Mouse (Mus musculus): ENCODE results near the gene Ivns1abp. TPM values are rescaled to one million over a fixed set of nuclear protein-coding genes. Genes with fewer than 3 reads are reported as not detected.
A peak's percentile ranks its signal among the peaks of the same experiment; 100 is the strongest.
"Not testable (repeated sequence)": the region's sequence is repeated elsewhere in the genome, so short reads cannot be mapped to it uniquely, and the experiment has no call there.

Gene Ivns1abp
- total RNA-seq, 2 experiments from 2014 or later: 152 to 153 TPM

GRCm38 (mm10) chr1:151338234-151338633 is 6.0 kb upstream of the Ivns1abp start:
- intact Hi-C loops (cut with DNase I): no loop called here
- no peak for DNase-seq (ENCODE audit: extremely low spot score in 1 of 2, low spot score in 2 of 2)

- peak in 1 of 2 experiments; percentile 25 for DNase-seq (ENCODE audit: extremely low spot score in 1 of 2, low spot score in 2 of 2)
- intact Hi-C loops (cut with DNase I): no loop called here
Observed at GRCm38 (mm10) chr1:151338941-151339340, 5.3 kb upstream of the Ivns1abp start.

DNA sequence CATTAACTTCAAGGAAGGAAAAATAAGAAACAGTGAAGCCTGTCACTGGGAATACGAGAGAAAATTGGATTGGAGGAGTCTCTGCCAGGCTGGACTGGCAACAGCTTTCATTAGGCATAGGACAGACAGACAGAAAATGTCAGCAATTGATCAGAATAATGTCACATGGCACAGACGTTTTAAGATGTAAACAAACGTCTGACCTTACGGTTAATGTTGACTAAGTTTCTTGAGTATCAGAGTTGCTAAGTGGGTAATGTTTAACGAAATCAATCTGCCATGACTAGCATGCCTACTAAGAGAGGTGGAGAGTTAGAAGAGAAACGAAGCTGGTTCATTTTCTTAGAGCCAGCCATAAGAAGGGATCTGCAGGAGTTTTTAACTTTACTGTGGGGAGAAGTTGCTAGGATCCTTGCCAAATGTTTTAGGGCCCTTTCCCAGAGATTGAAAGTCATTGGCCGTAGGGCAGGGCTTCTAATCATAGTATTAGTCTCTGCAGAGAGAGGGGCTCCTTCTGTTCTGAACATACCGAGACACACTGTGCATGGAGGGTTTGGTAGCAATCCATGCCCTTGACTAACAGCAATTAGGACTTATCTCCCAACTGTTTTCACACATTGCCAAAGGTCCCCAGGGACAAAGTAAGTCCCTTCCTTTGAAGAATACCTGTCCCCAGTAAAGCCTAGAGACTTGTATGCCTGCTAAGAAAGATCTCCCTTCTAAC is 2.8 kb upstream of the Ivns1abp start:
- DNase-seq (ENCODE audit: extremely low spot score in 1 of 2, low spot score in 2 of 2): no peak
- intact Hi-C loops (cut with DNase I): no loop called here

DNA sequence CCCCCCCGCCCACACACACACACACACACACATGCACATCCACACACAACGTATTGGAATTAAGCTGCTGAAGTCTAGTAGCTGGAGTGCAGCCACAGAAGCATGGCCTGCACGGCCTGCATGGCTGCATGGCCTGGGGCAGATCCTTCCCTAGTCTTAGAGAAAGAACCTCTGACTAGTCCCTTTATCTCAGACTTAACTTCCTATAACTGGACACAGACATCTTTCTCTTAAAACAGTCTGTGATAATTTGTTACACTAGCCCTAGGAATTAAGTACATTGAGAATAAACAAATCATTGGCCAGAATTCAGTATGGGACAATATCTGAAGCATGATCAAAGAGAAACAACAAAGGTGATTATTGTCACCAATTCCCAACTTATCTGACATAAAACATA is 2.0 kb upstream of the Ivns1abp start:
- DNase-seq (ENCODE audit: extremely low spot score in 1 of 2, low spot score in 2 of 2): no peak
- intact Hi-C loops (cut with DNase I): no loop called here

DNA sequence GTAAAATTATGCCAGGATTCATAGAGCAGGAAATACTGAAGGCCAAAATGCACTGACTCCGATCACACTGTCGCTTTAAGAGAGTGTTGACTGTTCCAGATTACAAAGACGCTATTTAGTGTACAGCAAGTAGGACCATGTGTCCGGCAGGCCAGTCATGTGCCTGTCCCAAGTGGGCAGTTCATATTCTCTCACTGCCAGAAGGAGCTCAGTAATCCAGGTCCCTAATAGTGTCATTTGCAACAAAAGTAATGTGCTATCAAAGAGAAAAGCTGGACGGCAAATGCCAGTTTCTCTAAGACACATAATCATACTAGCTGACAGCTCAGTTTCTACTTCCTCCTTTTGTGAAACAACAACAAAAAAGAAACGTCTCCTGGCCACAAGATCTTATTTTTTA is 1.3 kb upstream of the Ivns1abp start:
- DNase-seq (ENCODE audit: extremely low spot score in 1 of 2, low spot score in 2 of 2): no peak
- intact Hi-C loops (cut with DNase I): no loop called here

GRCm38 (mm10) chr1:151343571-151344282 is 550 bp upstream of the Ivns1abp start:
- DNase-seq (ENCODE audit: extremely low spot score in 1 of 2, low spot score in 2 of 2): peak in 1 of 2 experiments; percentile 30
- intact Hi-C loops (cut with DNase I): loop anchor here (2.0 kb wide), 1 partner anchor 263 kb away; no protein-coding TSS in a partner anchor

- intact Hi-C loops (cut with DNase I): loop anchor here (2.0 kb wide), 1 partner anchor 264 kb away; no protein-coding TSS in a partner anchor
Observed at GRCm38 (mm10) chr1:151345109-151345862, 1.0 kb downstream of the Ivns1abp start.

DNA sequence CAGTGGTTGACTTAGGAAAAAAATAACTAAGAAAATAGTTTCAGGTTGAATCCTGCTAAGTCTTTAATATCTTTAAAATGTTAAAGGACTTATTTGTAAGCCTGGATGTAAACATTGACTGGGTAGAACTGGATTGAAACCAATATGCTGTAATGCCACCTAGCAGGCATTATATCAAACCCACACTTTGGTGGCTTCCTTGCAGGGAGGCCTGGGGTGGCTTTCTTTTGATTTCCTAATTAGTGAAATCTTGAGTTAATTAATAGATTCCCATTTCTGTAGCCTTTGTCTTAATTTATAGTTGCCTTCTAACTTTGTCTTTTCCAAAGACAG is 1.6 kb downstream of the Ivns1abp start:
- intact Hi-C loops (cut with DNase I): loop anchor here (2.0 kb wide), 1 partner anchor 265 kb away; no protein-coding TSS in a partner anchor
- no peak for DNase-seq (ENCODE audit: extremely low spot score in 1 of 2, low spot score in 2 of 2)

More at GRCm38 (mm10) chr1:151345109-151345862, 1.0 kb downstream of the Ivns1abp start:
- DNase-seq (ENCODE audit: extremely low spot score in 1 of 2, low spot score in 2 of 2): peak; percentile 93 to 98

DNA sequence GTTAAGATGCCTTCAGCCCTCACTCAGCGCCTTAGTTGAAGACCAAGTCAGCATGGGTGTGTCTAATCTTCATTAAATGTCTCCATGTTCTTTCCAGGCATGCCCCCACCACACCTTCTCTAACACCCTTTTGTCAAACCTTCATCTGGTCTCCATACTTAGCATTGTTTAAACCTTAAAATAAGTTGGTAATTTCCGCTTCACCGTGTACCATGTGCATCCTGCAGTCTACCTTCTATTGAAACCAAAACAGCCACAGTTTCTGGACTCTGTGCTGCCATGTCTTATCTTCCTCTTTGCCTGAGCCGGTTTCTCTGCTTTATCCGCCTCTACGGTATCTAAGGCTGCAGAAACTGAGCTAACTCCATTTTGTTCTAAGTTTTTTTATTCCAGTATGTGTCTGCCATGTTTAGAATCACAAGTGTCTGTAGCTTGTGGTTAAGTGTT is 2.4 kb downstream of the Ivns1abp start:
- no peak for DNase-seq (ENCODE audit: extremely low spot score in 1 of 2, low spot score in 2 of 2)
- intact Hi-C loops (cut with DNase I): no loop called here

- intact Hi-C loops (cut with DNase I); DNase-seq (ENCODE audit: extremely low spot score in 1 of 2, low spot score in 2 of 2): not testable (repeated sequence)
Observed at GRCm38 (mm10) chr1:151348293-151348692, 4.0 kb downstream of the Ivns1abp start.

- no peak for DNase-seq (ENCODE audit: extremely low spot score in 1 of 2, low spot score in 2 of 2)
- intact Hi-C loops (cut with DNase I): loop anchor here (2.0 kb wide), 1 partner anchor 318 kb away; no protein-coding TSS in a partner anchor
Observed at GRCm38 (mm10) chr1:151352911-151353310, 8.6 kb downstream of the Ivns1abp start.

- no peak for DNase-seq (ENCODE audit: extremely low spot score in 1 of 2, low spot score in 2 of 2)
- intact Hi-C loops (cut with DNase I): no loop called here
Observed at GRCm38 (mm10) chr1:151355994-151356393, 11.7 kb downstream of the Ivns1abp start.

GRCm38 (mm10) chr1:151359374-151359773 is 15.1 kb downstream of the Ivns1abp start:
- intact Hi-C loops (cut with DNase I): no loop called here
- DNase-seq (ENCODE audit: extremely low spot score in 1 of 2, low spot score in 2 of 2): no peak

GRCm38 (mm10) chr1:151366944-151367605 is 22.8 kb downstream of the Ivns1abp start:
- intact Hi-C loops (cut with DNase I): loop anchor here (10.0 kb wide), 1 partner anchor 952 kb away; no protein-coding TSS in a partner anchor
- no peak for DNase-seq (ENCODE audit: extremely low spot score in 1 of 2, low spot score in 2 of 2)

GRCm38 (mm10) chr1:151367721-151368324 is 23.5 kb downstream of the Ivns1abp start:
- intact Hi-C loops (cut with DNase I): loop anchor here (10.0 kb wide), 1 partner anchor 953 kb away; no protein-coding TSS in a partner anchor
- DNase-seq (ENCODE audit: extremely low spot score in 1 of 2, low spot score in 2 of 2): no peak

DNA sequence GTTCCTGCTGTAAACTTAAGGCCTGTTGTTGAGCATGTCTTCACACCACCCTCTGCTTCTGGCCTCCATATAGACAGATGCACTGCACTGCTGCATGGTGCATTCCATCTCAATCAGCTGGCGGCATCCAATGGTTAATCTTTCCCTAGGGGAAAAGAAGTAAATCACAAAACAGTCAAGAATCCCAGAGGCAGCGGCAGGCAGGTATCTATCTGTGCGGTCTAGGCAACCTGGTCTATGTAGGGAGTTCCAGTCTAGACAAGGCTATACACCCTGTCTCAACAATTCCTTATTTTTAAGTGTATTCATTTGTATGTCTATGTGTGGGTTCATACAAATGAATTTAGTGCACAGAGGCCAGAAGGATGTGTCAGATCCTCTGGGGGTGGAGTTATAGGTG is 24.2 kb downstream of the Ivns1abp start:
- no peak for DNase-seq (ENCODE audit: extremely low spot score in 1 of 2, low spot score in 2 of 2)
- intact Hi-C loops (cut with DNase I): loop anchor here (10.0 kb wide), 1 partner anchor 954 kb away; no protein-coding TSS in a partner anchor

DNA sequence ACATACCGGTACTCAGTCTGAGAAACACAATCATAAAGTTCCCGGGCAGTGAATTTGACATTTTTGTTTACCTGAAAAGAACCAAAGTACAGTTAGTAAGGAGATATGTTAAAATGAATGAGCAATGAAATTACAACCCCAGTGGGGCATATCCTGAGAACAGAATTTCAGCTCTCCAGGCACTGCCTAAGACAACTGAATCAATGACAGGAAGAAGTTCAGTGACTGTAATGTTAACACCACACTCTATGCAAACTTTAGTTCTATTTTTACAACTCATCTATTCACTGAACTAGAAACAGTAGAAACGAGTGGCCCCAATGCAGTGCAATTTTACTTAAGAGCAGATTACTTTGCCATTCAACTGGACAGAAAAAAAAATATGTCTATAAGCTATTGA is 26.3 kb downstream of the Ivns1abp start:
- DNase-seq (ENCODE audit: extremely low spot score in 1 of 2, low spot score in 2 of 2): no peak
- intact Hi-C loops (cut with DNase I): no loop called here

DNA sequence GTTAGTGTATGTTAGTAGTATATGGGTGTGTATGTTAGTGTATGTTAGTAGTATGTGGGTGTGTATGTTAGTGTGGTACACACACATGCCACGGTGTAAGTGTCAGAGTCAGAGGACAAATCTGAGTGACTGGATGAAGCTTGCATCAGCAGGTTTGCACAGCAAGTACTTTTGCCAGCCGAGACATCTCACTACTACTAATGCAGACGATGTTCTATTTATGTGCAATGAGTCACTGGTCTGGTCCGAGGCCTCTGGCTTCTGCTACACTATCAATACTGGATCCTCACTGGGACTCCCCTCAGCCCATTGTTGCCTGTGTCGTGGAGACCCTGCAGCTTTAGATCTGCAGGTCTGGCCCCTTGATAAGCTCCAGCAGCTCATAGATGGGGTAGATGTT is 27.3 kb downstream of the Ivns1abp start:
- intact Hi-C loops (cut with DNase I): no loop called here
- no peak for DNase-seq (ENCODE audit: extremely low spot score in 1 of 2, low spot score in 2 of 2)

Data from left cerebral cortex, postnatal 10 days (tissue).